Mouse (Mus musculus): ENCODE measurements around the gene Lman2l. TPM values are rescaled to one million over a fixed set of nuclear protein-coding genes. Genes with fewer than 3 reads are reported as not detected.

Lman2l gene
- polyA plus RNA-seq, 1 experiment from 2014 or later: 57.7 TPM

- 91% methylated on average over 5 of the region's 5 CpGs for WGBS
- H3K9me3 ChIP-seq (replicated peaks): no peaks in the 10 kb centered on the region
- no peak overlapping the region for H3K27ac ChIP-seq
- no peak for ATAC-seq (replicated peaks; ENCODE audit: low FRiP score)
- peaks cover 11% of the 10 kb centered on the region for H3K4me1 ChIP-seq
- no peak overlapping the region for H3K4me3 ChIP-seq (replicated peaks)
- H3K4me2 ChIP-seq: no peak overlapping the region
- no peaks in the 10 kb centered on the region for H3K27me3 ChIP-seq
- peaks cover 16% of the 10 kb centered on the region; the same call in 1 of the 2 replicates for H3K36me3 ChIP-seq
- H3K9ac ChIP-seq: no peak overlapping the region
Measured at GRCm38 (mm10) chr1:36446841-36447240, 1.8 kb upstream of the Lman2l start.

GRCm38 (mm10) chr1:36446106-36446824 is 1.2 kb upstream of the Lman2l start:
- H3K9ac ChIP-seq: no peak overlapping the region
- H3K9me3 ChIP-seq (replicated peaks): no peaks in the 10 kb centered on the region
- ATAC-seq (replicated peaks; ENCODE audit: low FRiP score): no peak
- H3K4me3 ChIP-seq (replicated peaks): no peak overlapping the region
- H3K4me2 ChIP-seq: no peak overlapping the region
- H3K27ac ChIP-seq: no peak overlapping the region
- H3K36me3 ChIP-seq: peaks cover 21% of the 10 kb centered on the region
- H3K4me1 ChIP-seq: peaks cover 11% of the 10 kb centered on the region
- no peaks in the 10 kb centered on the region for H3K27me3 ChIP-seq
- 80% methylated on average over 5 of the region's 5 CpGs for WGBS

DNA sequence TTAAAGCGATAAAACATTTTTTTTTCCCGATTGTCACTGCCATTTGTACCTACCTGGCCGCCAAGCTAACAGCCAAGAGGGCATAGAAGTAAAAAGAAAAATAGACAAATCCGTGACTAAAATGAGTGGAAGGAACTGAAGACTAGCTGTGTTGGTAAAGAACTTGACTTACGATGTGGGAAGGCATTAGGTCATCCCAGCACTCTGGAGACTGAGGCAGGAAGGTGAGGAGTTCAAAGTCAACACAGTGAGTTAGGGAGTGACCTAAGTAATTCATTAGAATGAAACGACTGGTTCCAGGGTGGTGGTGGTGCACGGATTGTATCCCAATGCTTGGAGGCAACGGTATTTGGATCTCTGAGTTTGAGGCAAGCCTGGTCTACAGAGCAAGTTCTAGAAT is 437 bp upstream of the Lman2l start:
- 0 out of 2 replicates have a peak, but pooled peaks have one; percentile 18 for ATAC-seq (replicated peaks; ENCODE audit: low FRiP score)
- Histone ChIP-seq H3K9me3 (replicated peaks) (no peaks in the 10 kb centered on the region), H3K9ac (no peak overlapping the region), H3K27ac (peak overlapping the region; percentile 63), H3K4me2 (peak overlapping the region; percentile 73), H3K4me3 (replicated peaks) (peak overlapping the region; percentile 75), H3K36me3 (peaks cover 25% of the 10 kb centered on the region), H3K27me3 (no peaks in the 10 kb centered on the region), H3K4me1 (peaks cover 11% of the 10 kb centered on the region)
- WGBS: 31% methylated on average over 8 of the region's 8 CpGs

DNA sequence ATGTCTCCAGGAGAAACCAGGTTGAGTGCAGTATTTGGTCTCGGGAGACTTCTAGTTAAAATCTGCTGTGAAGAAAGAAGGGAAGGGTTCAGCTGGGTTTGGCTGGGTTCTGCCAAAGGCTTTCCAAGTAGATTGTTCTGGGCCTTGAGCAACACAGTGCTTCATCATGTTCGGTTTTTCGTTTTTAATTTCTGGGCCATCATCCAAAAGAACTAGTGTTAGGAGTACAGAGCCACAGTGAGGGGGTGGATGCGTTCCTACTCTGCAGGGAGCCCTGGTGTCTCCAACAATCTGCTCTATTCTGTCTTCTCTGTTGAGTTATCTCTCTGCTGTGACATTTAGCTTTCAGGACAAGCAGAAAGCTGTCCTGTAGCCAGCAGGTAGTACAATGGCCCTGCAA is 4.0 kb downstream of the Lman2l start:
- no peaks in the 10 kb centered on the region for H3K9me3 ChIP-seq (replicated peaks)
- no peaks in the 10 kb centered on the region for H3K27me3 ChIP-seq
- H3K9ac ChIP-seq: no peak overlapping the region
- H3K4me1 ChIP-seq: peaks cover 11% of the 10 kb centered on the region
- ATAC-seq (replicated peaks; ENCODE audit: low FRiP score): no peak
- no peak overlapping the region for H3K4me3 ChIP-seq (replicated peaks)
- H3K4me2 ChIP-seq: no peak overlapping the region
- 86% methylated on average over 4 of the region's 4 CpGs for WGBS
- H3K27ac ChIP-seq: no peak overlapping the region
- peaks cover 66% of the 10 kb centered on the region for H3K36me3 ChIP-seq

DNA sequence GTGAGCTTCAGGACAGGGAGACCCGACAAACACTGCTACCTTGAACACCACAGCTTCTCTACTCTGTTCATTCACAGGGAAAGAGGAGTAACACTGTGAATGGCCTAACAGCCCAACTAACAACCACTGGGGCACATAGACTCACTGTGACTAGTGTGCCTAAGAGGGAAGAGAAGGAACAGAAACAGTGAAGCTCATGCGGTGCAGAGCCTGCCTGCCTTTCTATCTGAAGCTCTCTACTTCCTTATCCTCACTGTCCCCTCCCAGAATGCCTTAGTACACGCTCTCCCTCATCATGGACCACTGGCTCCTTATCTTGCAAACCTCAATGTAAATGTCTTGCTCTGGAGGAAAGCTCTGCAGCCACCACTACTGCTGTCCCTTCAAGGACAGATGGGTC is 7.8 kb downstream of the Lman2l start:
- Histone ChIP-seq H3K4me3 (replicated peaks) (no peak overlapping the region), H3K27ac (no peak overlapping the region), H3K27me3 (no peaks in the 10 kb centered on the region), H3K4me2 (no peak overlapping the region), H3K9ac (no peak overlapping the region), H3K9me3 (replicated peaks) (no peaks in the 10 kb centered on the region), H3K36me3 (peaks cover 89% of the 10 kb centered on the region), H3K4me1 (no peaks in the 10 kb centered on the region)
- no peak for ATAC-seq (replicated peaks; ENCODE audit: low FRiP score)
- 96% methylated on average over 3 of the region's 3 CpGs for WGBS

GRCm38 (mm10) chr1:36436515-36436914 is 8.6 kb downstream of the Lman2l start:
- Histone ChIP-seq H3K36me3 (peaks cover 90% of the 10 kb centered on the region), H3K4me2 (no peak overlapping the region), H3K27ac (no peak overlapping the region), H3K9me3 (replicated peaks) (no peaks in the 10 kb centered on the region), H3K4me1 (no peaks in the 10 kb centered on the region), H3K27me3 (no peaks in the 10 kb centered on the region), H3K9ac (no peak overlapping the region), H3K4me3 (replicated peaks) (no peak overlapping the region)
- WGBS: 96% methylated on average over 6 of the region's 6 CpGs
- no peak for ATAC-seq (replicated peaks; ENCODE audit: low FRiP score)

- Histone ChIP-seq H3K9me3 (replicated peaks) (no peaks in the 10 kb centered on the region), H3K27ac (no peak overlapping the region), H3K4me2 (no peak overlapping the region), H3K4me1 (no peaks in the 10 kb centered on the region), H3K27me3 (no peaks in the 10 kb centered on the region), H3K9ac (no peak overlapping the region), H3K36me3 (peaks cover 95% of the 10 kb centered on the region), H3K4me3 (replicated peaks) (no peak overlapping the region)
- 52% methylated on average over 4 of the region's 4 CpGs for WGBS
- ATAC-seq (replicated peaks; ENCODE audit: low FRiP score): no peak
Measured at GRCm38 (mm10) chr1:36435071-36435470, 10.0 kb downstream of the Lman2l start.

DNA sequence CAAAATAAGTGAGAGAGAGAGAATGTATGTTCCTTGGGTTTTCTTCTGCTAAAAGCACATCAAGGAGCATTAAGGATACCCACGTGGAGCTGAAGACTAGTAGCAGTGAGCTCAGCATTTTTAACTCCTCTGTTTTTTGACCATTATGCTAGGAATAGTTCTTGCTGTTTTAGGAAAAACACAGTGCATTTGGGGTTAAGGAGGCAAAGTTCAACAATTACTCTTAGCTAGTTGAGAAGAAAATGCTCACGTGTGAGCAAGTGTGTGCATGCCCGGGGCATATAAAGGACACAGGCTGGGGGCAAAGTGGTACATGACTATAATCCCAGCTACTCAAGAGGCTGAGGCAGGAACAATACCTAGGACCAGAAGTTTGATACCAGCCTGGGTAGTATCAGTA is 11.5 kb downstream of the Lman2l start:
- no peaks in the 10 kb centered on the region for H3K27me3 ChIP-seq
- no peak overlapping the region for H3K4me2 ChIP-seq
- no peaks in the 10 kb centered on the region for H3K4me1 ChIP-seq
- no peak for ATAC-seq (replicated peaks; ENCODE audit: low FRiP score)
- 89% methylated on average over 3 of the region's 3 CpGs for WGBS
- no peak overlapping the region for H3K4me3 ChIP-seq (replicated peaks)
- H3K9ac ChIP-seq: no peak overlapping the region
- H3K36me3 ChIP-seq: peaks cover 94% of the 10 kb centered on the region
- H3K9me3 ChIP-seq (replicated peaks): no peaks in the 10 kb centered on the region
- no peak overlapping the region for H3K27ac ChIP-seq

DNA sequence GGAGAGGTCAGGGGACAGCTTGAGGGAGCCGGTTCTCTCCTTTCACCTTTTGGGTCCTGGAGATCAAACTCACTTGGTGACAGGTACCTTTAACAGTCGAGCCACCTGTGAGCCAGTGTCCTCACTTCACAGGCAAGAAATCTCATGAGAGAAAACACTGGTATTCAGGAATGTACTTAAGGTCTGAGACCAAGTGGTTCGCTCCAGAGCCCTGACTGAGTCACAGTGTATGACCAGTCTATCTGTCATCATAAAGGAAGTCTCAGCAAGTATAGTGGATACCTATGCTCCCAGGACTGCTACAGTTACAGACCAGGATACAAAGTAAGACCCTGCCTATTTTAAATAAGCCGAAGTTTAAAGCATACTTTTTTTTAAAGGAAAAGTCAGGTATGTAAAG is 12.1 kb downstream of the Lman2l start:
- Histone ChIP-seq H3K9ac (no peak overlapping the region), H3K27me3 (no peaks in the 10 kb centered on the region), H3K4me3 (replicated peaks) (no peak overlapping the region), H3K27ac (no peak overlapping the region), H3K4me1 (no peaks in the 10 kb centered on the region), H3K9me3 (replicated peaks) (no peaks in the 10 kb centered on the region), H3K36me3 (peaks cover 94% of the 10 kb centered on the region), H3K4me2 (no peak overlapping the region)
- ATAC-seq (replicated peaks; ENCODE audit: low FRiP score): no peak
- 86% methylated on average over 4 of the region's 4 CpGs for WGBS

GRCm38 (mm10) chr1:36429511-36429910 is 15.6 kb downstream of the Lman2l start:
- Histone ChIP-seq H3K27me3 (no peaks in the 10 kb centered on the region), H3K4me3 (replicated peaks) (no peak overlapping the region), H3K27ac (no peak overlapping the region), H3K9me3 (replicated peaks) (no peaks in the 10 kb centered on the region), H3K36me3 (peaks cover 94% of the 10 kb centered on the region), H3K9ac (no peak overlapping the region), H3K4me2 (no peak overlapping the region), H3K4me1 (no peaks in the 10 kb centered on the region)
- WGBS: 95% methylated on average over 2 of the region's 2 CpGs
- no peak for ATAC-seq (replicated peaks; ENCODE audit: low FRiP score)

GRCm38 (mm10) chr1:36404531-36404930 is 40.5 kb downstream of the Lman2l start:
- ATAC-seq (replicated peaks; ENCODE audit: low FRiP score): no peak
- Histone ChIP-seq H3K4me1 (no peaks in the 10 kb centered on the region), H3K27me3 (no peaks in the 10 kb centered on the region), H3K9ac (no peak overlapping the region), H3K4me2 (no peak overlapping the region), H3K36me3 (no peaks in the 10 kb centered on the region), H3K4me3 (replicated peaks) (no peak overlapping the region), H3K9me3 (replicated peaks) (no peaks in the 10 kb centered on the region), H3K27ac (no peak overlapping the region)
- 73% methylated on average over 6 of the region's 6 CpGs for WGBS

DNA sequence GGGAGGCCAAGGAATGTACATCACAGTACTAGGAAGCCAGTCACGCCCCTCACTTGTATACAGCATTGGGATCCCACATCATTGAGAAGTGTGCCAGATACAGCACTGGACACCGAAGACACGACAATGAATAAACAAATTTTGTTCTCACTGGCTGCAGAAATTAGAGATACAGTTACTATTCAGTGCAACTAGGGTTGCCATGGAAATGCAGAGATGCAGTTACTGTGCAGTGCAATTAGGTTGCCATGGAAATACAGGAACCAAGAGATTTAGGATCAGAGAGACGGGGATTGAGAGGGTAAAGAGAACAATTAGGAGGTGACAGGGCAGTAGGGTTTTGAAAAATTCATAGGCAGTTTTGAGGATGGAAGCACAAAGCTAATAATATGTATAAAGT is 43.6 kb downstream of the Lman2l start:
- H3K4me1 ChIP-seq: 0 out of 2 replicates have a peak, but pooled peaks cover 3% of the 10 kb centered on the region
- no peak for ATAC-seq (replicated peaks; ENCODE audit: low FRiP score)
- no peak overlapping the region for H3K4me3 ChIP-seq (replicated peaks)
- H3K4me2 ChIP-seq: no peak overlapping the region
- 81% methylated on average over 4 of the region's 4 CpGs for WGBS
- no peaks in the 10 kb centered on the region for H3K36me3 ChIP-seq
- no peaks in the 10 kb centered on the region for H3K27me3 ChIP-seq
- H3K9ac ChIP-seq: no peak overlapping the region
- no peak overlapping the region for H3K27ac ChIP-seq
- H3K9me3 ChIP-seq (replicated peaks): no peaks in the 10 kb centered on the region

GRCm38 (mm10) chr1:36397041-36397440 is 48.0 kb downstream of the Lman2l start:
- H3K9me3 ChIP-seq (replicated peaks): no peaks in the 10 kb centered on the region
- H3K27ac ChIP-seq: 0 out of 2 replicates have a peak overlapping the region, but pooled peaks have one; percentile 13
- H3K9ac ChIP-seq: no peak overlapping the region
- no peak overlapping the region for H3K4me3 ChIP-seq (replicated peaks)
- ATAC-seq (replicated peaks; ENCODE audit: low FRiP score): no peak
- H3K27me3 ChIP-seq: no peaks in the 10 kb centered on the region
- no peak overlapping the region for H3K4me2 ChIP-seq
- 18% methylated on average over 6 of the region's 6 CpGs for WGBS
- H3K4me1 ChIP-seq: 0 out of 2 replicates have a peak, but pooled peaks cover 3% of the 10 kb centered on the region
- no peaks in the 10 kb centered on the region for H3K36me3 ChIP-seq

Data from kidney, embryonic 15.5 days (tissue).